Mouse (Mus musculus) kidney, postnatal 0 days (tissue): ENCODE measurements around the gene Trank1. TPM values are rescaled to one million over a fixed set of nuclear protein-coding genes. Genes with fewer than 3 reads are reported as not detected.

ENCODE experiments used
- ATAC-seq: fragments of 200-750 bp; cut with Nextera tagmentation; replicated peaks from 2 replicates; pipeline ENCODE4 v1.8.0; 2017; ENCODE audit warnings: low read depth, moderate number of reproducible peaks, moderate TSS enrichment, moderate library complexity; ENCODE audit not compliant: low FRiP score
- DNase-seq: peaks from one replicate; pipeline ENCODE4 v3.0.0-alpha.2; 2016; ENCODE audit warnings: low spot score
- H3K27ac ChIP-seq: fragments of 300-500 bp; sonication (generic); 2 replicates; pipeline ENCODE4 v1.5.1; 2014; ENCODE audit warnings: mild to moderate bottlenecking
- H3K27me3 ChIP-seq: fragments of 300-500 bp; sonication (generic); 2 replicates; pipeline ENCODE4 v1.6.1; 2014; ENCODE audit warnings: low read length, mixed read lengths; ENCODE audit not compliant: insufficient read depth
- H3K36me3 ChIP-seq: fragments of 300-500 bp; sonication (generic); 2 replicates; pipeline ENCODE4 v1.6.1; 2014; ENCODE audit warnings: low read length, mixed read lengths; ENCODE audit not compliant: insufficient read depth
- H3K4me1 ChIP-seq: fragments of 300-500 bp; sonication (generic); replicated peaks from 2 replicates; pipeline ENCODE4 v1.6.1; 2014; ENCODE audit warnings: antibody characterized with exemption, low read length, mixed read lengths; ENCODE audit not compliant: insufficient read depth
- H3K4me2 ChIP-seq: fragments of 300-500 bp; sonication (generic); 2 replicates; pipeline ENCODE4 v1.6.1; 2014; ENCODE audit warnings: mild to moderate bottlenecking, low read length, moderate library complexity, mixed read lengths
- H3K4me3 ChIP-seq: fragments of 300-500 bp; sonication (generic); replicated peaks from 2 replicates; pipeline ENCODE4 v1.5.1; 2014; ENCODE audit warnings: low read depth, low read length
- H3K9ac ChIP-seq: fragments of 300-500 bp; sonication (generic); 2 replicates; pipeline ENCODE4 v1.6.1; 2014; ENCODE audit warnings: low read depth, low read length
- H3K9me3 ChIP-seq: fragments of 300-500 bp; sonication (generic); replicated peaks from 2 replicates; pipeline ENCODE4 v1.6.1; 2016; ENCODE audit warnings: low read length, inconsistent platforms, mixed read lengths
- CTCF ChIP-seq: IDR thresholded peaks from 2 replicates; pipeline ENCODE4 v1.5.1; 2016; ENCODE audit warnings: antibody characterized with exemption, low read depth, mild to moderate bottlenecking, moderate library complexity
- WGBS: fragments of 180-500 bp; shearing (Covaris S2); extraction: QIAGEN DNeasy Blood & Tissue Kit; methylation state at CpG from one replicate; pipeline ENCODE4 v1.1.7; 2014; 5-methylcytosine and 5-hydroxymethylcytosine counted together
- polyA plus RNA-seq: library from polyadenylated mRNA; unstranded; fragments of >200 nt; fragmentation: Nextera tagmentation; extraction: Ambion mirVana; gene quantifications from 2 replicates; pipeline ENCODE4 v1.2.1, GENCODE M21; 2015

Trank1 gene
- polyA plus RNA-seq, 1 experiment from 2014 or later = 1.0 TPM

DNA sequence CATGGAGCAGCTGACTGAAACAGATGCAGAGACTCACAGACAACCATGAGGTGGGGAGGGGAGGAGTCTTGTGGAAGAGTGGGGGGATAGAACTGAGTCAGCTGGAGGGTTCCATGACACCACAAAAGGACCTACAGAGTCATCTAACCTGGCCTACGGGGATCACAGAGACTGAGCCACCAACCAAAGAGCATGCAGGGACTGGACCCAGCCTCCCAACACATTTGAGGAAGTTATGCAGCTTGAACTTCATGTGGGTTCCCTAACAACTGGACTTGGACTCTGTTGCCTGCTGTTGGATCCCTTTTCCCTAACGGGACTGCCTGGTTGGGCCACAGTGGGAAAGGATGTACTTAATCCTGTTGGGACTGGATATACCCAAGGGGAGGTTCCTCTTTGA lies 16.2 kb upstream of the Trank1 start:
- no peak overlapping the region for H3K9ac ChIP-seq
- no peak overlapping the region for H3K27ac ChIP-seq
- no peaks in the 10 kb centered on the region for H3K9me3 ChIP-seq
- no peak for TF ChIP-seq CTCF
- no peaks in the 10 kb centered on the region for H3K36me3 ChIP-seq
- no peak overlapping the region for H3K4me3 ChIP-seq
- DNase-seq (no peak), ATAC-seq (no peak)
- 79% methylated on average over 2 of the region's 2 CpGs for WGBS
- H3K4me1 ChIP-seq = no peaks in the 10 kb centered on the region
- no peaks in the 10 kb centered on the region for H3K27me3 ChIP-seq
- no peak overlapping the region for H3K4me2 ChIP-seq

- no peak overlapping the region for H3K27ac ChIP-seq
- no peak overlapping the region for H3K4me2 ChIP-seq
- no peak for DNase-seq
- no peak overlapping the region for H3K9ac ChIP-seq
- no peaks in the 10 kb centered on the region for H3K27me3 ChIP-seq
- H3K9me3 ChIP-seq = no peaks in the 10 kb centered on the region
- TF ChIP-seq CTCF = no peak
- H3K4me3 ChIP-seq = no peak overlapping the region
- no peaks in the 10 kb centered on the region for H3K36me3 ChIP-seq
- ATAC-seq = no peak
- 65% methylated on average over 7 of the region's 7 CpGs for WGBS
- H3K4me1 ChIP-seq = no peaks in the 10 kb centered on the region
Measured at GRCm38 (mm10) chr9:111296433-111296832, 15.1 kb upstream of the Trank1 start.

DNA sequence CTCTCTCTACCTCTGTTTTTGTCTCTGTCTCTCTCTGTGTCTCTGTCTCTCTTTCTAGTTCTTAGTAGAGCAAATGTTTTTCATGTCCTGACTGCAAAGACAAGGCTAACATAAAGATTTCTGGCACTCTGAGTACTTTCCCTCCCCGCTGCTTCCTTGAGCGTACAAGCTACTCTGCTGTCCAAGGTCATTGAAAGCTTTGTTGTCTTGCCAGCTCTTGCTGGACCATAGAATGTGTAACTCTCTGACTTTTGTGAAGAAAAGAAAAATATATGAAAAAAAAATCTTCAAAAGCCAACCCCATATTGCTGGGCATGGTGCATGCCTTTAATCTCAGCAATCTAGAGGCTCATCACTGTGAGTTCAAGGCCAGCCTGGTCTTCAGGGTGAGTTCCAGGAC lies 12.9 kb upstream of the Trank1 start:
- Histone ChIP-seq H3K4me3 (no peak overlapping the region), H3K4me2 (no peak overlapping the region), H3K27ac (no peak overlapping the region), H3K27me3 (no peaks in the 10 kb centered on the region), H3K9me3 (no peaks in the 10 kb centered on the region), H3K36me3 (no peaks in the 10 kb centered on the region), H3K4me1 (no peaks in the 10 kb centered on the region), H3K9ac (no peak overlapping the region)
- ATAC-seq (no peak), DNase-seq (peak; percentile 76)
- no peak for TF ChIP-seq CTCF
- WGBS = 56% methylated on average over 2 of the region's 2 CpGs

- Histone ChIP-seq H3K4me2 (no peak overlapping the region), H3K36me3 (no peaks in the 10 kb centered on the region), H3K4me3 (no peak overlapping the region), H3K27me3 (no peaks in the 10 kb centered on the region), H3K9me3 (no peaks in the 10 kb centered on the region), H3K9ac (no peak overlapping the region), H3K4me1 (no peaks in the 10 kb centered on the region), H3K27ac (no peak overlapping the region)
- DNase-seq = no peak
- ATAC-seq = no peak
- WGBS = 63% methylated on average over 12 of the region's 12 CpGs
- no peak for TF ChIP-seq CTCF
Measured at GRCm38 (mm10) chr9:111302196-111302831, 9.2 kb upstream of the Trank1 start.

DNA sequence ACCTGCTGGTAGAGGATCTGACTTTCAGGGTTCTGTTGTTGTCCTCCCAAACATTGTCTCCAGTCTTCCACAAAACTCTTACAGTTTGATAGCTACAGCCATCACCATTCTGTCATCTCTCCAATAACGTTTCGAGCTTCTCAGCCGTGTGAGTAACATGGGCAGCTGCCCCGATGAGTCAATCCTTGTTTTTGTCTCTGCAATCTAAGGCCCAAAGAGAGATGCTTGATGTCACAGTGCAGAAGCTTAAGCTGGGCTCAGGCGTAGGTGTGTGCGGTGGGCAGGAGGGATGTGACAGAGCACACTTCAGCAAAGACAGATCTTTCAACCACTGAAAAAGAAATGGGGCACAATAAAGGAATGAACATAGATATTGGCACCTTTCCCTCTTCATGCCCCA lies 7.5 kb upstream of the Trank1 start:
- Histone ChIP-seq H3K4me3 (no peak overlapping the region), H3K36me3 (no peaks in the 10 kb centered on the region), H3K4me2 (no peak overlapping the region), H3K4me1 (no peaks in the 10 kb centered on the region), H3K9me3 (no peaks in the 10 kb centered on the region), H3K27me3 (no peaks in the 10 kb centered on the region), H3K9ac (no peak overlapping the region), H3K27ac (no peak overlapping the region)
- no peak for TF ChIP-seq CTCF
- WGBS = 91% methylated on average over 6 of the region's 6 CpGs
- no peak for DNase-seq
- ATAC-seq = no peak

DNA sequence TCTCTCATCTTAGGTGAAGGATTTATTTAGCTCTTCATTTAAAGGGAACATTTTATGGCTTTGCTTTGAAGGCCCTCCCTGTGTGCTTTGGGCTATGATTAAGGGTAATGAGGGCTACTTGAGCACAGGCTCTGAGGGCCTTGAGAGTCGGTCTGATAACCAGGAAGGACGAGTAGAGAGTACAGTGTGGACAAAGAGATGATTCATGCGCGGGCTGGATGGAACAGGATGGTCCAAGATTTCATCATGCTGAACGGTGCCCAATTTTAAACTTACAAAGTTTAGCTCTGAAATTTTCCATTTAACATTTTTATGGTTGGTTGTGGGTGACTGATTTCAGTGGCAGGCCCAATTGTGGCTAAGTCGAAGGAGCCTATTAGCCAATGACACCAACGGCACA lies 5.4 kb upstream of the Trank1 start:
- no peak overlapping the region for H3K27ac ChIP-seq
- ATAC-seq (no peak), DNase-seq (no peak)
- no peaks in the 10 kb centered on the region for H3K4me1 ChIP-seq
- peaks cover 6% of the 10 kb centered on the region; the same call in 1 of the 2 replicates for H3K27me3 ChIP-seq
- TF ChIP-seq CTCF = no peak
- H3K9ac ChIP-seq = no peak overlapping the region
- WGBS = 59% methylated on average over 7 of the region's 7 CpGs
- H3K4me3 ChIP-seq = no peak overlapping the region
- no peaks in the 10 kb centered on the region for H3K36me3 ChIP-seq
- 0 out of 2 replicates have a peak, but pooled peaks cover 7% of the 10 kb centered on the region for H3K9me3 ChIP-seq
- H3K4me2 ChIP-seq = no peak overlapping the region

DNA sequence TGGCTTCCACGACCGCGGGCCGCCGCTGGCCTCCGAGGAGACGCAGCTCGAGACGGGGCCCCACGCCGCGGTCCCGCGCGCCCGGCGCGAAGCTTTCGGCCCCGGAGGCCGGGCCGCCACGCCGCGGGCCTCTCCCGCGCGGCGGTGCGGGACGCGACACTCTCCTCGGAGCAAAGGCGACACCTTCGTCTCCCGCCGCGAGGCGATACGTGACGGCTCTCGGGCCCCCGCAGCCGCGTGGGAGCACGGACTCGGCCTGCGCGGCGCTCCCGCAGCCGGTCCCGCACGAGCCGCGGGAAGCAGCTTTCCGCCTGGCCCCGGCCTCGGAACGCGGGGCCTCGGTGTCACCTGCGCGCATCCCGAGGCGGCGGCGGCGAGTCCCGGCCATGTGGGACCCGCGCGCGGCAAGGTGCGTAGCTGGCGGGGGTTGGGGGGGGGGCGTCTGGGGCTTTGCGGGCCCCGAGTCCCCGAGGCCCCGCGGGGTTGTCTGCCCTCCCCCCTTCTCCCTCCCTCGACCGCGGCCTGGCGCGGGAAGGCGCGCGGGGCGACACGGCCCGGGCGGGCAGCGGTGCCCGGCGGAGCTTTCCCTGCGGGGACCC lies 403 bp downstream of the Trank1 start:
- peaks cover 38% of the 10 kb centered on the region for H3K27me3 ChIP-seq
- 2% methylated on average over 61 of the region's 98 CpGs for WGBS
- TF ChIP-seq CTCF = no peak
- peak overlapping the region; percentile 79 for H3K4me2 ChIP-seq
- H3K27ac ChIP-seq = no peak overlapping the region
- peak overlapping the region; percentile 47 for H3K4me3 ChIP-seq
- 0 out of 2 replicates have a peak, but pooled peaks cover 7% of the 10 kb centered on the region for H3K9me3 ChIP-seq
- no peaks in the 10 kb centered on the region for H3K36me3 ChIP-seq
- ATAC-seq (peak; percentile 46), DNase-seq (no peak)
- H3K4me1 ChIP-seq = peaks cover 15% of the 10 kb centered on the region; the same call in 1 of the 2 replicates
- H3K9ac ChIP-seq = peak overlapping the region; percentile 15
